Mouse (Mus musculus): ENCODE measurements around the gene 4933434E20Rik.

DNA sequence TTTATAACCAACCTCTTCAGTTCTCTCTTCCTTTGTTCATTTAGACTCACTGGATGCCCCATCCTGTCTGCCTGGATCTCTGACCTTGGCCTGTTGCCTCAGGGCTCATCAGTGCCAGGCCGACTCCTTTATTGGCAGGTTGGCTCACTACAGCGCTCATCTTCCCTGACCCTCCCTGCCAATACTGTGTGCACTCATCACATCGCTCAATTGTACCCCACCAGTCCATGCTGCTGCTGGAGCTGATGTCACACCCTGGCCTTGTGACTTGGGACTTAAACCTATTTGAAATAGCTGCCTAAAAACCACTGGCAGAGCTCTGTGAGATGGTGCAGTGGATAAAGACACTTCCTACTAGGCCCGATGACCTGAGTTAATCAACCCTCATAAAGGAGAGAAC, 16.4 kb downstream of the 4933434E20Rik start:
- TF ChIP-seq TAL1 (conservative IDR thresholded peaks at IDR 0.05; ENCODE audit: low read depth, low read length) (no peak), CTCF (IDR thresholded peaks at IDR 0.05; ENCODE audit: low read depth, low read length) (no peak), GATA1 (IDR thresholded peaks at IDR 0.05; ENCODE audit: borderline replicate concordance, low read length) (no peak)
